Mouse (Mus musculus): Measurements from ENCODE around the gene Spaca4. TPM values are rescaled to one million over a fixed set of nuclear protein-coding genes. Genes with fewer than 3 reads are reported as not detected.

The Spaca4 gene
- polyA plus RNA-seq, 1 experiment from 2014 or later: not detected

Other genes starting within 250 kb of the Spaca4 start
- gene Tulp2, start 243.9 kb downstream of the Spaca4 start, polyA plus RNA-seq (2015; fragmentation: Nextera tagmentation; extraction: Ambion mirVana): 0.22 TPM in 1 of 2 replicates, not detected in the other
- not detected in 2 replicates for gene Gm45808, start 239.0 kb downstream of the Spaca4 start, polyA plus RNA-seq (2015; fragmentation: Nextera tagmentation; extraction: Ambion mirVana)
- gene Dhdh, start 237.0 kb downstream of the Spaca4 start, polyA plus RNA-seq (2015; fragmentation: Nextera tagmentation; extraction: Ambion mirVana): 3.3 and 3.6 TPM in 2 replicates
- 86.7 and 101 TPM in 2 replicates for gene Nucb1, start 215.4 kb downstream of the Spaca4 start, polyA plus RNA-seq (2015; fragmentation: Nextera tagmentation; extraction: Ambion mirVana)
- 11.7 and 11.9 TPM in 2 replicates for gene Ppp1r15a, start 199.5 kb downstream of the Spaca4 start, polyA plus RNA-seq (2015; fragmentation: Nextera tagmentation; extraction: Ambion mirVana)
- gene Plekha4, start 199.5 kb downstream of the Spaca4 start, polyA plus RNA-seq (2015; fragmentation: Nextera tagmentation; extraction: Ambion mirVana): 0.23 and 0.46 TPM in 2 replicates
- 0.13 and 0.21 TPM in 2 replicates for gene Hsd17b14, start 170.9 kb downstream of the Spaca4 start, polyA plus RNA-seq (2015; fragmentation: Nextera tagmentation; extraction: Ambion mirVana)
- 20.7 and 24.5 TPM in 2 replicates for gene Bcat2, start 155.7 kb downstream of the Spaca4 start, polyA plus RNA-seq (2015; fragmentation: Nextera tagmentation; extraction: Ambion mirVana)
- gene Fgf21, start 110.3 kb downstream of the Spaca4 start, polyA plus RNA-seq (2015; fragmentation: Nextera tagmentation; extraction: Ambion mirVana): 0.17 TPM in 1 of 2 replicates, not detected in the other
- not detected in 2 replicates for gene Fut1, start 108.5 kb downstream of the Spaca4 start, polyA plus RNA-seq (2015; fragmentation: Nextera tagmentation; extraction: Ambion mirVana)
- 0.17 TPM in 1 of 2 replicates, not detected in the other for gene Izumo1, start 104.0 kb downstream of the Spaca4 start, polyA plus RNA-seq (2015; fragmentation: Nextera tagmentation; extraction: Ambion mirVana)
- gene Rasip1, start 98.3 kb downstream of the Spaca4 start, polyA plus RNA-seq (2015; fragmentation: Nextera tagmentation; extraction: Ambion mirVana): 7.5 and 9.4 TPM in 2 replicates
- 3.1 and 4.8 TPM in 2 replicates for gene Mamstr, start 85.8 kb downstream of the Spaca4 start, polyA plus RNA-seq (2015; fragmentation: Nextera tagmentation; extraction: Ambion mirVana)
- gene Fut2, start 59.4 kb downstream of the Spaca4 start, polyA plus RNA-seq (2015; fragmentation: Nextera tagmentation; extraction: Ambion mirVana): 0.06 and 0.09 TPM in 2 replicates
- gene Ntn5, start 41.8 kb downstream of the Spaca4 start, polyA plus RNA-seq (2015; fragmentation: Nextera tagmentation; extraction: Ambion mirVana): 0.39 and 0.59 TPM in 2 replicates
- 0.17 and 0.31 TPM in 2 replicates for gene Sec1, start 31.4 kb downstream of the Spaca4 start, polyA plus RNA-seq (2015; fragmentation: Nextera tagmentation; extraction: Ambion mirVana)
- gene Car11, start 26.0 kb downstream of the Spaca4 start, polyA plus RNA-seq (2015; fragmentation: Nextera tagmentation; extraction: Ambion mirVana): 35.9 and 40.0 TPM in 2 replicates
- gene Dbp, start 20.7 kb downstream of the Spaca4 start, polyA plus RNA-seq (2015; fragmentation: Nextera tagmentation; extraction: Ambion mirVana): 3.4 and 4.0 TPM in 2 replicates
- 643 and 684 TPM in 2 replicates for gene Rpl18, start 10.4 kb downstream of the Spaca4 start, polyA plus RNA-seq (2015; fragmentation: Nextera tagmentation; extraction: Ambion mirVana)
- 24.3 and 27.1 TPM in 2 replicates for gene Sphk2, start 7.8 kb downstream of the Spaca4 start, polyA plus RNA-seq (2015; fragmentation: Nextera tagmentation; extraction: Ambion mirVana)
- gene Fam83e, start 4.6 kb downstream of the Spaca4 start, polyA plus RNA-seq (2015; fragmentation: Nextera tagmentation; extraction: Ambion mirVana): 1.0 and 1.3 TPM in 2 replicates
- gene Lmtk3, start 57.9 kb upstream of the Spaca4 start, polyA plus RNA-seq (2015; fragmentation: Nextera tagmentation; extraction: Ambion mirVana): 22.8 and 24.0 TPM in 2 replicates
- 5.5 and 5.6 TPM in 2 replicates for gene Sult2b1, start 58.9 kb upstream of the Spaca4 start, polyA plus RNA-seq (2015; fragmentation: Nextera tagmentation; extraction: Ambion mirVana)
- gene Cyth2, start 88.8 kb upstream of the Spaca4 start, polyA plus RNA-seq (2015; fragmentation: Nextera tagmentation; extraction: Ambion mirVana): 362 and 363 TPM in 2 replicates
- gene Kcnj14, start 99.0 kb upstream of the Spaca4 start, polyA plus RNA-seq (2015; fragmentation: Nextera tagmentation; extraction: Ambion mirVana): 0.62 and 0.73 TPM in 2 replicates
- gene Grwd1, start 105.1 kb upstream of the Spaca4 start, polyA plus RNA-seq (2015; fragmentation: Nextera tagmentation; extraction: Ambion mirVana): 39.9 and 41.7 TPM in 2 replicates
- gene Kdelr1, start 147.0 kb upstream of the Spaca4 start, polyA plus RNA-seq (2015; fragmentation: Nextera tagmentation; extraction: Ambion mirVana): 36.1 and 44.8 TPM in 2 replicates
- gene Grin2d, start 152.6 kb upstream of the Spaca4 start, polyA plus RNA-seq (2015; fragmentation: Nextera tagmentation; extraction: Ambion mirVana): 1.2 and 1.3 TPM in 2 replicates
- gene Syngr4, start 170.9 kb upstream of the Spaca4 start, polyA plus RNA-seq (2015; fragmentation: Nextera tagmentation; extraction: Ambion mirVana): 0.28 and 0.66 TPM in 2 replicates
- gene Tmem143, start 171.1 kb upstream of the Spaca4 start, polyA plus RNA-seq (2015; fragmentation: Nextera tagmentation; extraction: Ambion mirVana): 5.9 and 6.7 TPM in 2 replicates
- 24.4 and 27.3 TPM in 2 replicates for gene Emp3, start 195.6 kb upstream of the Spaca4 start, polyA plus RNA-seq (2015; fragmentation: Nextera tagmentation; extraction: Ambion mirVana)
- gene Ccdc114, start 198.3 kb upstream of the Spaca4 start, polyA plus RNA-seq (2015; fragmentation: Nextera tagmentation; extraction: Ambion mirVana): 3.3 and 4.1 TPM in 2 replicates

All from midbrain, embryonic 13.5 days (tissue).